Mouse (Mus musculus): Measurements from ENCODE around the gene Dnm2.
"Not testable (repeated sequence)": the region's sequence is repeated elsewhere in the genome, so short reads cannot be mapped to it uniquely, and the experiment has no call there.

The Dnm2 gene

GRCm38 (mm10) chr9:21455103-21455770 is 30.5 kb downstream of the Dnm2 start:
- in situ Hi-C loops (cut with MboI, MseI): no loop called here

GRCm38 (mm10) chr9:21456246-21456929 is 31.7 kb downstream of the Dnm2 start:
- in situ Hi-C loops (cut with MboI, MseI): no loop called here

DNA sequence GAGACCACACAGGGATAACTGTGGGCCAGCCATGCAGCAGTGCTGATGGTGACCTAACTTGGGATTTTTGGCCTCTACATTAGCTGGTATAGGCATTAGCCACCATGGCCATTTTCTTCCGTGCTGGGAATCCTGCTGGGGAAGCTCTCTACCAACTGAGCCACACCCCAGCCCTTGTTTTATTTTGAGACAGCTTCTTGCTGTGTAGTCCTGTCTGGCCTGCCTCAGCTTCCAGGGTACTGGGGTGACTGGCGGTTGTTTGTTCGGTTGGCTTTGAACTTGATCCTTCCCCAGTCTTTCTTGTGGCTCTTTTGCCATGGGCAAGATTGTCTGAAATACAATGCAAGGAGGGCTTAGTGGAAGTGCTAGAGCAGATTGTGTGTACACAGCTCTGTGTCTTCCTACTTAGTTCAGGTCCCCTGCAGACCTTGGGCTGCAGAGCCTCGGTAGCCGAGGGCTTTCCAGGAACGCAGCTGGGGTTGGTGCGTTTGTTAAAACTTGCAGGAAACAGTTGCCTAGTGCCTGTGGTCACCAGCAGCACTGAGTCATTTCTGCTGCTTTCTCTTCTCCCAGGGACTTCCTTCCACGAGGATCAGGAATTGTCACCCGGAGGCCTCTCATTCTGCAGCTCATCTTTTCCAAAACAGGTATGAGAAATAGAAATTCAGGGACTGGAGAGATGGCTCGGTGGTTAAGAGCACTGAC is 32.4 kb downstream of the Dnm2 start:
- in situ Hi-C loops (cut with MboI, MseI): no loop called here

- in situ Hi-C loops (cut with MboI, MseI): no loop called here
These were observed 34.1 kb downstream of the Dnm2 start for GRCm38 (mm10) chr9:21458821-21459220.

GRCm38 (mm10) chr9:21460400-21460940 is 35.8 kb downstream of the Dnm2 start:
- in situ Hi-C loops (cut with MboI, MseI): no loop called here

- in situ Hi-C loops (cut with MboI, MseI): no loop called here
These were observed 38.5 kb downstream of the Dnm2 start for GRCm38 (mm10) chr9:21463138-21463590.

- in situ Hi-C loops (cut with MboI, MseI): no loop called here
These were observed 39.3 kb downstream of the Dnm2 start for GRCm38 (mm10) chr9:21463766-21464564.

- in situ Hi-C loops (cut with MboI, MseI): not testable (repeated sequence)
These were observed 39.8 kb downstream of the Dnm2 start for GRCm38 (mm10) chr9:21464565-21464928.

- in situ Hi-C loops (cut with MboI, MseI): no loop called here
These were observed 44.6 kb downstream of the Dnm2 start for GRCm38 (mm10) chr9:21469032-21470024.

DNA sequence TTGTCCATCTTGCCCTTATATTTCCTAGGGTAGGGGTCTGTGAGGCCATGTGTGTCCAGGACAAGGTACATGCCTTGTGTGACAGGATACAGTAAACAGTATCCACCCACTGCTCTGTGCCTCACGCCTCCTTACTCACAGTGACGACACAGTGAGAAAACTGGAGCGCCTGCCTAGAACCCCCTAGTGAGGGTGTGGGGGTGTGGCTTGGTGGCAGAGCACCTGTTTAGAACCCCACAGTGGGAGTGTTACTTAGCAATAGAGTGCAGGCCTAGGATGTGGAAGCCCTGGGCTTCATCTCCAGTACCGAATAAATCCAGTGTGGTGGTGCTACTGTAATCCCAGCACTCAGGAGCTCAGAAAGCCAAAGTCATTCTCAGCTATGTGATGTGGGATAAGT is 48.2 kb downstream of the Dnm2 start:
- in situ Hi-C loops (cut with MboI, MseI): no loop called here

DNA sequence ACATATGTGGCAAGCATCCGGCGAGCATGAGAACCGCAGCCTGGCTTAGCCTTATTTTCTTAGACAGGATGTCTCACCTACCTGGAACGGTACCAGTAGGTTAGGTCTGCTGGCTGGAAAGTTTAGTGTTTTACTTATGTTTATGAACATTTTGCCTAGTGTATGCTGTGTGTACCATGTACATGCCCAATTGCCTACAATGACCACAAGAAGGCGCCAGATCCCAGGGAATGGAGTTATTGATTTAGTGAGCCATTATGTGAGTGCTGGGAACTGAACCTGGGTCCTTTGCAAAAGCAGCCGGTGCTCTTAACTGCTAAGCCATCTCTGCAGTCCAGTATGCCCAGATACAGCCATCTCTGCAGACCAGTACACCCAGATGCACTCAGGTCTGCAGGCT is 53.0 kb downstream of the Dnm2 start:
- in situ Hi-C loops (cut with MboI, MseI): no loop called here

DNA sequence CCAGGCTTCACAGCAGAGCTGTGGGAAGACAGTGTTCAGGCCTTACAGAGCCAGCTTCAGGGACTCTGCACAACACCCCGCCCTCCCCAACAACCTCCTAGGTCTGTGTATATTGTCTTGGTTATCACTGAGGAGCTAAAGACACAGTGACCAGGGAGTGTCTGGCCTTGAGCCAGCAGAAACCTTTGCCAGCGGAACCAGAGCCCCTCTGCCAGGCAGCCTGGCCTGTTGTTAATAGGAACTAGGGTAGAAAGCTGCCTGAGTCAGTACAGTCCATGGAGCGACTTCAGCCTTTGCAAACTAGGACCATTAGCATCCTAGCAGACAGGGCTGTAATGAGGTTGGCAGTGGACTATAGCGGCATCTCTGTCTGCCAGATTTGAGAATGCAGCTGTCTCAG is 59.4 kb downstream of the Dnm2 start:
- in situ Hi-C loops (cut with MboI, MseI): no loop called here

DNA sequence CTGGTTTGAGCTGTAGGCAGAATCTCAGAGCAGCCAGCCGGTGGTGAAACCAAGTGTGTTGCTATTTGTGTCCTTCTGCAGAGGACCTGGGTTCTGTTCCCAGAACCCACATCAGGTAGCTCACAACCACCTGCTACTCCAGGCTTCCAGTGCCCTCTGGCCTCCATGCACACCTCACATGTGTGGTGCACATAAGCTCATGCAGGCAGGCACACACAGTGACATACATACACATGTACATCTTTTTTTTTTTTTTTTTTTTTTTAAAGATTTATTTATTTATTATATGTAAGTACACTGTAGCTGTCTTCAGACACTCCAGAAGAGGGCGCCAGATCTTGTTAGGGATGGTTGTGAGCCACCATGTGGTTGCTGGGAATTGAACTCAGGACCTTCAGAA is 63.5 kb downstream of the Dnm2 start:
- in situ Hi-C loops (cut with MboI, MseI): not testable (repeated sequence)

- in situ Hi-C loops (cut with MboI, MseI): no loop called here
These were observed 66.0 kb downstream of the Dnm2 start for GRCm38 (mm10) chr9:21490696-21491095.

DNA sequence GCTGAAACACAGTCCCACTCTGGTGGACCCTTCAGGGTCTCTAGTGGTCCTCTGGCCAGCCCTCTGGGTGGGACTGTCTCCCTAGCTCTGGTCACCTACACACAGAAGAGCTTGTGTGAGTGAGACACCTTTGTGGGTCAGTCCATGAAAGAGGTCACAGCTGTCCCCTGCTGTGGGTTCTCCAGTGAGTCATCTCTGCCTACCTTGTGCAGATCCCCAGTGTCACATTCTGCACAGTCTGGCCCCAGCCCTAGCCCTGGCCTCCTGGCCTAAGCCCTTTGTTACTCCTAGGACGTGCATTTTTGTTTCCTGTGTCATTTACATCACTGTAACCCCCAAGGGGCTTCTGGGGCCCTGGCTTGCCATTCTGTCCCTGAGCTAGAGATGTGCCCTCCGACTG is 69.2 kb downstream of the Dnm2 start:
- in situ Hi-C loops (cut with MboI, MseI): no loop called here

GRCm38 (mm10) chr9:21494726-21495125 is 70.0 kb downstream of the Dnm2 start:
- in situ Hi-C loops (cut with MboI, MseI): loop anchor here (5.0 kb wide), 1 partner anchor 43 kb away; no protein-coding TSS in a partner anchor

- in situ Hi-C loops (cut with MboI, MseI): loop anchor here (5.0 kb wide), 1 partner anchor 41 kb away; no protein-coding TSS in a partner anchor
These were observed 71.8 kb downstream of the Dnm2 start for GRCm38 (mm10) chr9:21496308-21497049.

- in situ Hi-C loops (cut with MboI, MseI): loop anchor here (5.0 kb wide), 1 partner anchor 40 kb away; no protein-coding TSS in a partner anchor
These were observed 72.4 kb downstream of the Dnm2 start for GRCm38 (mm10) chr9:21497050-21497542.

DNA sequence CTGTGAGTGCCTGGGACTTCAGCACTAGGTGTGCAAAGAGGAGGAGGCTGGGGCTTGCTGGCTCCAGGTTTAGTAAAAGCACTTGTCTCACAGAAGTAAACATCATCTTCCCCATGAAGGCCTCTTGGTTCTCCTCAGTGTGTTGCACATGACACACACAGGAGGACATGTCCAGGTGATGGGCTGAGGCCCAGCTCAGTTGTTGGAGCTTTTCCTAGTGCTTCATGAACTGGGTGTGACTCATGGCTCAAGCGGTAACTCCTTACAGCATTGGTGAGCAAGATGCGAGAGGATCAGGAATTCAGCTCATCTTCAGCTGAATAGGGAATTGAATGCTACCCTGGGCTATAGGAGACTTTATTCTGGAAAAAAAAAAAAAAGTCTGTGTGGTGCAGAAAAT is 73.0 kb downstream of the Dnm2 start:
- in situ Hi-C loops (cut with MboI, MseI): loop anchor here (5.0 kb wide), 1 partner anchor 40 kb away; no protein-coding TSS in a partner anchor

All from regulatory T cell (primary cell).